Mouse (Mus musculus): Measurements from ENCODE around the gene Olfr1316.

Gene Olfr1316

GRCm38 (mm10) chr2:112134877-112135276 is at the start of gene Olfr1316:
Gene Olfr1316 (minus strand): TSS chr2:112134977.
- no peak for DNase-seq

- DNase-seq: no peak
Measured at GRCm38 (mm10) chr2:112153898-112154297, 19.1 kb upstream of the Olfr1316 start, which contains the start of gene Olfr1318. Gene Olfr1318 (plus strand): TSS chr2:112154198.

DNA sequence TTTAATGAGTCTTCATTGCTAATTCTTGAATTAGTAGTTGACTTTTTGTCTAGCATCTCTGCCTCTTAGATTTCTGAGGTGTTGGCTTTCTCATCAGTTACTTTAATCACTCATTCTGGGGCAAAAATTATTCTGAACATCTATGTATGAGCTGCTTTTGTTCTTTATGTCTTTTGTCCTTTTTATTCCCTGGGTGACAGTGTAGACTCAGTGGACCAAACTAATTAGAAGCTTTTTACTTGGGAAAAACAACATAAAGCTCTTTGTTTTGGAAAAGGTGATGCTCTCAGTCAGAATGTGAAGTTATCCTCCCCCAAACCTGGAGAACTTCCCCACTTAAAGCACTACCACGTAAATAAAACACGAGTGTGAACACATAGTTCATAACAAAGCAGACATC is 5.3 kb upstream of the Olfr1316 start, which contains the start of gene Olfr1317:
Gene Olfr1317 (plus strand): TSS at position 301 of the 400 bp plus-strand sequence.
- DNase-seq: no peak

GRCm38 (mm10) chr2:112115340-112115739 is 19.4 kb downstream of the Olfr1316 start, which contains the start of gene Olfr1315-ps1:
Gene Olfr1315-ps1 (minus strand): TSS chr2:112115440.
- no peak for DNase-seq

DNA sequence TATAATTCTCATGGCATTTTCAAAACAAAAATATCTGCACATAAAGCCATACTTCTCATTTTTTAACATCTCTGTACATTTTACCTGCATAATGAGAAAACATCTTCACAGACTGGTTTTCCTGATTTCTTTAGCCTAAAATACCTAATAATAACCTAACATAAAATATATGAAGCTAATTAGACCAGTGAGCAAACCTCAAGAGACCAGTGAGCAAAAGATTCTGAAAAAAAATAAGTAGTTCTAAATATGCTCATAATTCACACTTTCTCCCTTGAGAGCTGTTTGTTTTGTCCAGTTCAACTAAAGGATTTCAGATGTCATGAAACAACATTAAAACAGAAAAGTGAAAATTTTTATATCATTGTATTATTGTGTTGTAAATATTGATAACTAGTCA is 38.1 kb downstream of the Olfr1316 start, which contains the start of gene Olfr1314:
Gene Olfr1314 (minus strand): TSS at position 101 of the 400 bp plus-strand sequence.
- DNase-seq: no peak

- DNase-seq: no peak
Measured at GRCm38 (mm10) chr2:112077743-112078142, 57.0 kb downstream of the Olfr1316 start, which contains the start of gene Olfr1313. Gene Olfr1313 (minus strand): TSS chr2:112077843.

Measured in right cerebral cortex, postnatal 25 days (tissue).